Mouse (Mus musculus): Measurements from ENCODE around the gene Ksr2.

Ksr2 gene

DNA sequence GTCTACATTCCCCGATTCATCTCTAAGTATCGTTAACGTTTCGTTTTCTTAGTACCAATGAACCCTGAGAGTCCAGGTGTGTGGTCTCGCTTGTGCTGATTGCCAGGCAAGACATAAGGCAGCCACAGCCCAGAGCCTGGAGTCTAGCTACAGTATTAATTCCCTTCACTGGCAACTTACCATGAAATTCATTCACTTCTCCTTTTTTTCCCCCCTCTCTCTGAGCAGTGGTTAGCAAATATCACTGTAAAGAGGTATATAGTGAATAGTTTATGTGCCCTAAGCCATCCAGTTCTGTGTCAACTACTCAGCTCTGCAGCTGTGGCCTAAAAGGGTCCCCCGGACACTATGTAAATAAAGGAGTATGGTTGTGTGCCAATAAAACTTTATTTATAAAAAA is 71.6 kb downstream of the Ksr2 start:
- DNase-seq (ENCODE audit: low read depth): no peak

GRCm38 (mm10) chr5:117486092-117486491 is 72.3 kb downstream of the Ksr2 start:
- DNase-seq (ENCODE audit: low read depth): no peak

DNA sequence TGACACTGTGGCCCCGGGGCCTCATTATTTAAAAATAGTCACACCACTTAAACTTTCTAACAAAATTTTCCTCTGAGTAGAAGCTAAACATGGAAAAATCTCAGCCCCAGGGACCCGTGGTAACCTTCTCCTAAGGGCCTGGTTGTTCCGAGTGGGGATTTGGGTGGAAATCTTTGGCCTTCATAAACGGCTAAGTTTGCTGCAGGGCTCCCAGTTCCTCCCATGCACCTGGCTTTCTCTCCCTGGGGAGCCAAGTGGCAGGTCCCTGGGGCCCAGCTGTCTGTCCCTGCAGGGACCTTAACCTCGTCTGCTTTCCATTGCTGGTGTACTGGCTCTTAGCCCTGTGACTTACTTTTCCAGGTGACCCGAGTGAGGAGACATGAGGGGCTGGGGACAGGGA is 74.4 kb downstream of the Ksr2 start:
- DNase-seq (ENCODE audit: low read depth): no peak

DNA sequence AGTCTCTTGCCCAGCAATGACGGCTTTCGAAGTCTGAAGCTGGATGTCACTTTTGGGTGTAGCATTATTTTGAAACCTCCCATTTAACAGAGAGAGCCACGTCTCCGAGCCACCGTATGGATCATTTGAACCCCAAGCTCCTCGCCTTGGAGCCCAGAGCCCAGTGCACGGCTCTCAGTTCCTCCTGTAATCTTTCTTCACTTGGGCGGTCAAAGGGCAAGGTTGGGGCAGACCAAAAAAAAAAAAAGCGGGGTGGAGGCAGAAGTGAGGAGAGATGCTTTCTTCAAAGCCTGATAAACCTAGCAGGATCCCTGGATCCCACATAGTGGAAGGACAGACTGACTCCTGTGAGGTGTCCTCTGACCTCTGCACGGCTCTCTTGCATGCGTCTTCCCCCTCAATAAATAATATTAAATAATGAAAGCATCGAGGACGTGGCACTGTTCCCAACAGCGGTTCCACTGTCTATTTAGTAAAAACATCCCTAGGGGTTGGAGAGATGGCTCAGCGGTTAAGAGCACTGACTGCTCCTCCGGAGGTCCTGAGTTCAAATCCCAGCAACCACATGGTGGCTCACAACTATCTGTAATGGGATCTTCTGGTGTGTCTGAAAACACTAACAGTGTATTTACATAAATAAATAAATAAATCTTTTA is 75.0 kb downstream of the Ksr2 start:
- no peak for DNase-seq (ENCODE audit: low read depth)

- DNase-seq (ENCODE audit: low read depth): no peak
Measured at GRCm38 (mm10) chr5:117492933-117493863, 79.4 kb downstream of the Ksr2 start.

DNA sequence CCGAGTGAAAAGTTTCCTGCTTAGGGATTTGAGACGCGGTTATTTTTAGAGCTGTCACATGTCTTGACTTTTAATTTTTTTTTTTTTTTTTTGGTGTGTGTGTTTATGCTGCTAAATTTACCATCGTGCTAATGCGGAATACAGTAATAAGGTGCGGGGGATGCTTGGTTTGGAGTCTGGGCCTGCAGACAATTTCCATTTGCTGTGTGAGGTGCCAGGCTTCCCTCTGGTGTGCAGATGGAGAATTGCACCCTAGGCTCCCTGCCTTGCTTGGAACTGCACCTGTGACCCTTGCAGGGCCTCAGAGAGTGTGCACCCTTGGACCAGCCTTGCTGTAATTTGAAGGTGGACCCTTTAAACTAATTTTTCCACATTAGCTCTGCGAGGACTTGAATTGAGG is 80.1 kb downstream of the Ksr2 start:
- peak; percentile 10 for DNase-seq (ENCODE audit: low read depth)

GRCm38 (mm10) chr5:117497084-117497483 is 83.3 kb downstream of the Ksr2 start:
- no peak for DNase-seq (ENCODE audit: low read depth)

DNA sequence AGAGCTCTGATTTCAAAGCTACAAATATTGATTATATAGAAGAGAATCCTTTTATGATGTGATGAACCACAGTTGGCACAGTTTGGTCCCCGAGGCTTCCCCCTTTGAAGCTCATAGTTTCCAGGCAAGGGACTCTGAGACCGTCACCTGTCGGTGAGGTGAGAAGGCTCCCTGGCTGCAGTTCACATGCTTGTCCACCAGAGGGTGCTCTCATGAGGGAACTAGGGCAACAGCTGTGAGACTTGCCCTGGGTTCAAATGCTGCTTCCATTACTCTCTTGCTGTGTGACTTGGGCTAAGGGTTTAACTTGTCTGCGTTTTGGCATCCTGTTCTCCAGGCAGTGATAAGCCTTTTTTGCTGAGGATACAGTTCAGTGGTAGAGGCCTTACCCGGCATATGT is 88.8 kb downstream of the Ksr2 start:
- no peak for DNase-seq (ENCODE audit: low read depth)

- DNase-seq (ENCODE audit: low read depth): no peak
Measured at GRCm38 (mm10) chr5:117504431-117504830, 90.6 kb downstream of the Ksr2 start.

- DNase-seq (ENCODE audit: low read depth): no peak
Measured at GRCm38 (mm10) chr5:117505204-117505603, 91.4 kb downstream of the Ksr2 start.

- no peak for DNase-seq (ENCODE audit: low read depth)
Measured at GRCm38 (mm10) chr5:117505769-117506168, 92.0 kb downstream of the Ksr2 start.

GRCm38 (mm10) chr5:117506406-117506805 is 92.6 kb downstream of the Ksr2 start:
- DNase-seq (ENCODE audit: low read depth): no peak

DNA sequence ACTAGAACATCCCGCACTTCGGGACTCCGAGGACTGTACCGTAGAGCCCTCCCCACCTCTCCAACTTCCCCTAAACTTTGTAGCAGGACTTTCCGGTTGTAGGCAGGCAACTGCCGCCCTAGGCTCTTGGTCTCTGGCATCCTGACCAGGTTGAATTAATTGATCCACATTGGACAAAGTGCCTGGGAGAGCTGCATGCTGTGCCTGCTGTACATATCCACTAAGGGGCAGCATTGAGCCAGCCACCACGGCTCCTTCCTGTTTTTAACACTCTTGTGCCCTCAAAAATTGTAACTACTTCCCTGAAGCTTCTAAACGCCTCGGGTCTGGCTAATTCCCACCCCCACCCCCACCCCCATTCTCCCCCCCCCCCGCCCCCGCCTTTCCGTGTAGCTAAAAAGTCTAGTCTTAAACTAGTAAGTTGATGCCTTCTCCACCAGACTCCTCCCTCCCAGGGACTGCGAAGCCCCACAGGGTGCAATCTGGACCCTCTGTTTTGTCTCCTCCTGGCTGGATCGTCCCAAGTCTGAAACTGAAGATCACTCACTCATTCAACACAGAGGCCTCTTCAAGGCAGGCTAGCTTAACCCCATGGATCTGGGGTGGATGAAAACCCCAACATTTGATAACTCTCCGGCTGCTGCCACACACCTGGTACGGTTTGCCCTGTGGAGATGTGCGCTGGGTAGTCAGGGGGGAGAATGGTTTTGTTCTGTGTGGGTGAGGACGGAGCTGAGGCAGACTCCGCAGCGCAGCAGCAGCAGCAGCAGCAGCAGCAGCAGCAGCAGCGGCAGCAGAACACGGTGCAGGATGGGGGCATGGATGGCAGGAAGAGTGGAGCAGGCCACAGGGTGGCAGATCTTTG is 95.9 kb downstream of the Ksr2 start:
- DNase-seq (ENCODE audit: low read depth): no peak

DNA sequence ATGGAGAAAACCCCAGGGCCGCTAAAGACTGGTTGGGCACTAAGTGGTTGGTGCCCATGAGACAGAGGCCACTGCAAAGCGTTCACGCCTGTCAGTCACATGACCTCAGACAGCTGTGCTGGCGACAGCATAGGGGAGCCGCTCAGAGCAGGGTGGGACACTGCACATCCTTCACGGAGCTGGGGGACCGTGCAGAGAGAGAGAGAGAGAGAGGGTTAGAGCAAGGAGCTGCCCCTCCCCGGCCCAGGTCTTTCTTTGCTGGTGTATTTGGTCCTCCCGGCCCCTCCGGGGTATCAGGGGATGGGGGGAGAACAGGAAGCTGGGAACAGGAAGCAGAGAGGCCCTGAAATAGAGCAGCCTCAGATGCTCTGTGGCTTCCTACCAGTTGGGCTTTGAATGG is 97.1 kb downstream of the Ksr2 start:
- DNase-seq (ENCODE audit: low read depth): no peak

DNA sequence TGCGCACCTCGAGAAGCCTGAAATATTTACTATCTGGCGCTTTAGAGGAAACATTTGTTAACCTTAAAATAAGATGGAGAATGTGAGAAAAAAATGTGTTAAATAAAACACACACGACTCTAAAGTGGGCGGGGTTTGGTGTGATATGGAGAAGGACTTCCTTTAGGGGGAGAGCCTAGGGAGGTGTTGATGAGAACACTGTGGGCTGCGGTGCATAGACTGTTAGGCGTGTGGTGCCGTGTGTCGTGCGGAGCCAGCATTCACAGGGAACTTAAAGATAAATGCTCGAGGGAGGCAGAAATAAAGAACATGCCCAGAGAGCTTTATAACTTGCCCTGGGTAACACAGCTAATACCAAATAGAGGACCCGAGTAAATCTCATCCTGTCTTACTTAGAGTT is 101.6 kb downstream of the Ksr2 start:
- no peak for DNase-seq (ENCODE audit: low read depth)

- DNase-seq (ENCODE audit: low read depth): no peak
Measured at GRCm38 (mm10) chr5:117515861-117516260, 102.1 kb downstream of the Ksr2 start.

DNA sequence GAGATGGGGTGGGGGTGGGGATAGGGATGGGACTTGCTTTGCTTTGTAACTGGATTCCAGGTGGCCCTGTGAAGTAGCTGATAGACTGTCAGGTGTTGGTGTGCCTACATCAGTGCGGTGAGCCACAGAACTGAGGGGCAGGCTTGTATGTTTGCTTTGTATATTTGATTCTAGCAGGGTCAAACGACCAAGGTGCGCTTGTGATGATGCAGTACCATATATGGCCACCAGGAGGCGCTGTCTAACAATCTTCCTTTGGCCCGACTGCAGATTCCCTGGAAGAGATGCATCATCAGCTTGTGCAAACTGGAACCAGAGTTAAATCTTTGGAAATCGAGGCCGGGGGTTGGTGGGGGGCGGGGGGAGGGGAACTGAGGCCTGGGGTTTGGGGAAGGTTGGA is 102.8 kb downstream of the Ksr2 start:
- DNase-seq (ENCODE audit: low read depth): no peak

DNA sequence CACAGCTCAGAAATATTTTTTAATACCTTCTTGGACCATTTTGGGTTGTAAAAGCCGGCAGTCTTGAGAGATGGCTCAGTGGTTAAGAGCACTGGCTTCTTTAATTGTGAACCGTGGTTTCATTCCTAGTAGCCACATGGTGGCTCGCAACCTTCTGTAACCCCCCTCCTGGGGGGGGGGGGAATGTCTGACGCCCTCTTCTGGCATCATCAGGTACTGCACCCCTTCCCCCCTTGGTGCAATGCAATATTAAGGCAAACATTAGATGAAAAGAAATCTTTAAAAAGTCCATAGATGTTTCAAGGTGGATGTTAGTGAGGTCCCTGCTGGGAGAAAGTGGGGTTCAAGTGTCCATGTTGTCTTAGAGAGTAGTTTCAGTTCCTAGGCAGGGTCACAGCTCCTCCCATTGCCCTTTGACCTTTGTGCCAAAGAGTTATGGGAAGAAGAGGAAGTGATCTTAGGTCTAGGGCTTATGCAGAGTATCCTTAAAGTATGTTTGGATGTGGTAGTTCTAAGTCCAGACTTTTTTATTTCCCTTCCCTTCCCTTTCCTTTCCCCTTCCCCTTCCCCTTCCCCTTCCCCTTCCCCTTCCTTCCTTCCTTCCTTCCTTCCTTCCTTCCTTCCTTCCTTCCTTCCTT is 106.2 kb downstream of the Ksr2 start:
- DNase-seq (ENCODE audit: low read depth): no peak

GRCm38 (mm10) chr5:117521156-117521555 is 107.4 kb downstream of the Ksr2 start:
- no peak for DNase-seq (ENCODE audit: low read depth)

GRCm38 (mm10) chr5:117521701-117522100 is 107.9 kb downstream of the Ksr2 start:
- no peak for DNase-seq (ENCODE audit: low read depth)

- no peak for DNase-seq (ENCODE audit: low read depth)
Measured at GRCm38 (mm10) chr5:117522471-117522870, 108.7 kb downstream of the Ksr2 start.

- no peak for DNase-seq (ENCODE audit: low read depth)
Measured at GRCm38 (mm10) chr5:117523010-117523409, 109.2 kb downstream of the Ksr2 start.
